Mouse (Mus musculus) midbrain, postnatal 0 days (tissue): ENCODE data around the gene Snx32. TPM values are rescaled to one million over a fixed set of nuclear protein-coding genes. Genes with fewer than 3 reads are reported as not detected.

ENCODE experiments used
- ATAC-seq: fragments of 200-750 bp; cut with Nextera tagmentation; 2 replicates; pipeline ENCODE4 v1.8.0; 2017; ENCODE audit warnings: moderate number of reproducible peaks, mild to moderate bottlenecking, moderate TSS enrichment, moderate library complexity; ENCODE audit not compliant: low FRiP score
- DNase-seq: peaks from one replicate; pipeline ENCODE4 v3.0.0-alpha.2; 2015; ENCODE audit warnings: low spot score
- H3K27ac ChIP-seq: fragments of 300-500 bp; sonication (generic); 2 replicates; pipeline ENCODE4 v1.5.1; 2014; ENCODE audit warnings: low read depth, mild to moderate bottlenecking, low read length, mixed read lengths
- H3K27me3 ChIP-seq: fragments of 300-500 bp; sonication (generic); 2 replicates; pipeline ENCODE4 v1.6.1; 2014; ENCODE audit warnings: low read length, control low read depth, mixed read lengths; ENCODE audit not compliant: insufficient read depth
- H3K36me3 ChIP-seq: fragments of 300-500 bp; sonication (generic); 2 replicates; pipeline ENCODE4 v1.6.1; 2014; ENCODE audit warnings: low read length, control low read depth, mixed read lengths; ENCODE audit not compliant: insufficient read depth
- H3K4me1 ChIP-seq: fragments of 300-500 bp; sonication (generic); 2 replicates; pipeline ENCODE4 v1.6.1; 2014; ENCODE audit warnings: mild to moderate bottlenecking, control low read depth, antibody characterized with exemption, low read length, mixed read lengths; ENCODE audit not compliant: insufficient read depth
- H3K4me2 ChIP-seq: fragments of 300-500 bp; sonication (generic); 2 replicates; pipeline ENCODE4 v1.6.1; 2014; ENCODE audit warnings: low read depth, mild to moderate bottlenecking, low read length, mixed read lengths; ENCODE audit not compliant: poor library complexity, severe bottlenecking
- H3K4me3 ChIP-seq: fragments of 300-500 bp; sonication (generic); 2 replicates; pipeline ENCODE4 v1.5.1; 2014; ENCODE audit warnings: low read depth, mild to moderate bottlenecking, low read length, moderate library complexity
- H3K9ac ChIP-seq: fragments of 300-500 bp; sonication (generic); replicated peaks from 2 replicates; pipeline ENCODE4 v1.6.1; 2014; ENCODE audit warnings: mild to moderate bottlenecking, low read length, moderate library complexity, mixed read lengths; ENCODE audit not compliant: poor library complexity, severe bottlenecking
- H3K9me3 ChIP-seq: fragments of 300-500 bp; sonication (generic); 2 replicates; pipeline ENCODE4 v1.6.1; 2016; ENCODE audit warnings: low read length, control low read depth
- CTCF ChIP-seq: IDR thresholded peaks from 2 replicates; pipeline ENCODE4 v1.5.1; 2016; ENCODE audit warnings: antibody characterized with exemption, mild to moderate bottlenecking
- WGBS: fragments of 180-500 bp; shearing (Covaris S2); extraction: QIAGEN DNeasy Blood & Tissue Kit; methylation state at CpG from one replicate; pipeline ENCODE4 v1.1.7; 2014; 5-methylcytosine and 5-hydroxymethylcytosine counted together
- polyA plus RNA-seq: library from polyadenylated mRNA; unstranded; fragments of >200 nt; fragmentation: Nextera tagmentation; extraction: Ambion mirVana; gene quantifications from 2 replicates; pipeline ENCODE4 v1.2.1, GENCODE M21; 2015
- total RNA-seq: library from RNA; depleted of rRNA; stranded (reverse); fragments of >200 nt; gene quantifications from 2 replicates; pipeline ENCODE4 v1.2.3, GENCODE M21; 2014; rRNA removed

Gene Snx32
- total and polyA plus RNA-seq, 2 experiments from 2014 or later = 86.2 to 88.7 TPM

GRCm38 (mm10) chr19:5445747-5446146 lies 64.6 kb downstream of the Snx32 start:
- Histone ChIP-seq H3K4me1 (0 out of 2 replicates have a peak, but pooled peaks cover 4% of the 10 kb centered on the region), H3K36me3 (no peaks in the 10 kb centered on the region), H3K27me3 (peaks cover 44% of the 10 kb centered on the region), H3K4me2 (no peak overlapping the region), H3K27ac (no peak overlapping the region), H3K9ac (no peak overlapping the region), H3K4me3 (no peak overlapping the region), H3K9me3 (no peaks in the 10 kb centered on the region)
- WGBS = 95% methylated on average over 5 of the region's 5 CpGs
- no peak for DNase-seq
- ATAC-seq = no peak
- no peak for TF ChIP-seq CTCF

- 0 out of 2 replicates have a peak, but pooled peaks cover 4% of the 10 kb centered on the region for H3K4me1 ChIP-seq
- no peaks in the 10 kb centered on the region for H3K36me3 ChIP-seq
- no peak for ATAC-seq
- no peak overlapping the region for H3K4me2 ChIP-seq
- no peak for TF ChIP-seq CTCF
- H3K27me3 ChIP-seq = peaks cover 40% of the 10 kb centered on the region
- H3K27ac ChIP-seq = no peak overlapping the region
- WGBS = 44% methylated on average over 7 of the region's 7 CpGs
- H3K9ac ChIP-seq = no peak overlapping the region
- no peak overlapping the region for H3K4me3 ChIP-seq
- no peak for DNase-seq
- no peaks in the 10 kb centered on the region for H3K9me3 ChIP-seq
These were observed 65.4 kb downstream of the Snx32 start for GRCm38 (mm10) chr19:5444954-5445353.

- H3K4me2 ChIP-seq = no peak overlapping the region
- ATAC-seq = no peak
- no peak overlapping the region for H3K4me3 ChIP-seq
- peaks cover 35% of the 10 kb centered on the region for H3K27me3 ChIP-seq
- DNase-seq = no peak
- 0 out of 2 replicates have a peak, but pooled peaks cover 4% of the 10 kb centered on the region for H3K4me1 ChIP-seq
- WGBS = 74% methylated on average over 9 of the region's 9 CpGs
- TF ChIP-seq CTCF = no peak
- H3K9me3 ChIP-seq = no peaks in the 10 kb centered on the region
- H3K36me3 ChIP-seq = no peaks in the 10 kb centered on the region
- no peak overlapping the region for H3K9ac ChIP-seq
- H3K27ac ChIP-seq = no peak overlapping the region
These were observed 65.9 kb downstream of the Snx32 start for GRCm38 (mm10) chr19:5444371-5444908.

Other genes with a start within 250 kb of the Snx32 start
Only the 30 nearest of the 31 such genes appear.
- 270 and 283 TPM in 2 replicates for gene Sf3b2, start 215.1 kb downstream of the Snx32 start, total RNA-seq
- 312 and 315 TPM in 2 replicates for gene Sf3b2, start 215.1 kb downstream of the Snx32 start, polyA plus RNA-seq
- 27.4 and 29.2 TPM in 2 replicates for gene Gal3st3, start 212.2 kb downstream of the Snx32 start, total RNA-seq
- 40.8 and 41.4 TPM in 2 replicates for gene Gal3st3, start 212.2 kb downstream of the Snx32 start, polyA plus RNA-seq
- not detected in 2 replicates for gene Catsper1, start 174.8 kb downstream of the Snx32 start, total RNA-seq
- gene Catsper1, start 174.8 kb downstream of the Snx32 start, polyA plus RNA-seq = not detected in 2 replicates
- 0.82 and 1.1 TPM in 2 replicates for gene Cst6, start 161.0 kb downstream of the Snx32 start, total RNA-seq
- gene Cst6, start 161.0 kb downstream of the Snx32 start, polyA plus RNA-seq = 13.1 and 14.9 TPM in 2 replicates
- gene Eif1ad, start 143.8 kb downstream of the Snx32 start, total RNA-seq = 26.0 and 33.4 TPM in 2 replicates
- gene Eif1ad, start 143.8 kb downstream of the Snx32 start, polyA plus RNA-seq = 43.0 and 50.3 TPM in 2 replicates
- 72.9 and 79.6 TPM in 2 replicates for gene Banf1, start 143.4 kb downstream of the Snx32 start, total RNA-seq
- gene Banf1, start 143.4 kb downstream of the Snx32 start, polyA plus RNA-seq = 310 and 313 TPM in 2 replicates
- 28.9 and 37.0 TPM in 2 replicates for gene Sart1, start 121.8 kb downstream of the Snx32 start, total RNA-seq
- 43.4 and 51.0 TPM in 2 replicates for gene Sart1, start 121.8 kb downstream of the Snx32 start, polyA plus RNA-seq
- not detected in 2 replicates for gene Tsga10ip, start 108.0 kb downstream of the Snx32 start, total RNA-seq
- 0.10 TPM in 1 of 2 replicates, not detected in the other for gene Tsga10ip, start 108.0 kb downstream of the Snx32 start, polyA plus RNA-seq
- 187 and 203 TPM in 2 replicates for gene Drap1, start 85.6 kb downstream of the Snx32 start, total RNA-seq
- 332 and 342 TPM in 2 replicates for gene Drap1, start 85.6 kb downstream of the Snx32 start, polyA plus RNA-seq
- gene AI837181, start 85.4 kb downstream of the Snx32 start, total RNA-seq = 73.2 and 98.8 TPM in 2 replicates
- gene AI837181, start 85.4 kb downstream of the Snx32 start, polyA plus RNA-seq = 74.1 and 85.2 TPM in 2 replicates
- 0.11 TPM in 1 of 2 replicates, not detected in the other for gene Fosl1, start 63.0 kb downstream of the Snx32 start, total RNA-seq
- not detected in 2 replicates for gene Fosl1, start 63.0 kb downstream of the Snx32 start, polyA plus RNA-seq
- gene Ccdc85b, start 52.6 kb downstream of the Snx32 start, total RNA-seq = 14.3 and 19.4 TPM in 2 replicates
- 15.4 and 15.6 TPM in 2 replicates for gene Ccdc85b, start 52.6 kb downstream of the Snx32 start, polyA plus RNA-seq
- gene Fibp, start 49.9 kb downstream of the Snx32 start, total RNA-seq = 91.4 and 122 TPM in 2 replicates
- gene Fibp, start 49.9 kb downstream of the Snx32 start, polyA plus RNA-seq = 174 and 191 TPM in 2 replicates
- gene Ctsw, start 42.0 kb downstream of the Snx32 start, total RNA-seq = 0.33 and 0.94 TPM in 2 replicates
- gene Ctsw, start 42.0 kb downstream of the Snx32 start, polyA plus RNA-seq = 1.5 and 1.9 TPM in 2 replicates
- gene Efemp2, start 36.6 kb downstream of the Snx32 start, total RNA-seq = 32.9 and 33.7 TPM in 2 replicates
- 35.2 and 36.1 TPM in 2 replicates for gene Efemp2, start 36.6 kb downstream of the Snx32 start, polyA plus RNA-seq
- 60.9 and 87.3 TPM in 2 replicates for gene Mus81, start 22.1 kb downstream of the Snx32 start, total RNA-seq
- gene Mus81, start 22.1 kb downstream of the Snx32 start, polyA plus RNA-seq = 27.9 and 30.4 TPM in 2 replicates
- gene Cfl1, start 20.1 kb downstream of the Snx32 start, total RNA-seq = 1,453 and 1,672 TPM in 2 replicates
- gene Cfl1, start 20.1 kb downstream of the Snx32 start, polyA plus RNA-seq = 3,482 and 3,602 TPM in 2 replicates
- 3.2 and 7.3 TPM in 2 replicates for gene 1700020D05Rik, start 6.8 kb downstream of the Snx32 start, total RNA-seq
- 0.20 TPM in 1 of 2 replicates, not detected in the other for gene 1700020D05Rik, start 6.8 kb downstream of the Snx32 start, polyA plus RNA-seq
- gene Ovol1, start 50.1 kb upstream of the Snx32 start, total RNA-seq = 0.27 TPM in 1 of 2 replicates, not detected in the other
- gene Ovol1, start 50.1 kb upstream of the Snx32 start, polyA plus RNA-seq = 0.05 TPM in 1 of 2 replicates, not detected in the other
- gene Ap5b1, start 57.5 kb upstream of the Snx32 start, total RNA-seq = 12.8 and 14.5 TPM in 2 replicates
- 1.9 and 2.2 TPM in 2 replicates for gene Ap5b1, start 57.5 kb upstream of the Snx32 start, polyA plus RNA-seq
- gene Rnaseh2c, start 91.3 kb upstream of the Snx32 start, total RNA-seq = 19.8 and 27.1 TPM in 2 replicates
- 43.1 and 50.9 TPM in 2 replicates for gene Rnaseh2c, start 91.3 kb upstream of the Snx32 start, polyA plus RNA-seq
- 126 and 150 TPM in 2 replicates for gene Kat5, start 99.7 kb upstream of the Snx32 start, total RNA-seq
- gene Kat5, start 99.7 kb upstream of the Snx32 start, polyA plus RNA-seq = 73.9 and 76.8 TPM in 2 replicates
- gene Rela, start 126.9 kb upstream of the Snx32 start, total RNA-seq = 30.3 and 34.8 TPM in 2 replicates
- gene Rela, start 126.9 kb upstream of the Snx32 start, polyA plus RNA-seq = 30.8 and 31.8 TPM in 2 replicates
- 26.1 and 36.0 TPM in 2 replicates for gene Sipa1, start 153.2 kb upstream of the Snx32 start, total RNA-seq
- 18.1 and 19.9 TPM in 2 replicates for gene Sipa1, start 153.2 kb upstream of the Snx32 start, polyA plus RNA-seq
- gene Map3k11, start 178.2 kb upstream of the Snx32 start, total RNA-seq = 18.3 and 24.0 TPM in 2 replicates
- gene Map3k11, start 178.2 kb upstream of the Snx32 start, polyA plus RNA-seq = 9.6 and 10.6 TPM in 2 replicates
- gene Pcnx3, start 178.4 kb upstream of the Snx32 start, total RNA-seq = 95.5 and 103 TPM in 2 replicates
- gene Pcnx3, start 178.4 kb upstream of the Snx32 start, polyA plus RNA-seq = 18.4 and 19.1 TPM in 2 replicates
- gene Kcnk7, start 193.8 kb upstream of the Snx32 start, total RNA-seq = not detected in 2 replicates
- gene Kcnk7, start 193.8 kb upstream of the Snx32 start, polyA plus RNA-seq = 0.47 and 0.49 TPM in 2 replicates
- gene Ehbp1l1, start 215.8 kb upstream of the Snx32 start, total RNA-seq = 25.6 and 26.3 TPM in 2 replicates
- gene Ehbp1l1, start 215.8 kb upstream of the Snx32 start, polyA plus RNA-seq = 65.2 and 65.4 TPM in 2 replicates
- gene Fam89b, start 219.1 kb upstream of the Snx32 start, total RNA-seq = 161 and 178 TPM in 2 replicates
- gene Fam89b, start 219.1 kb upstream of the Snx32 start, polyA plus RNA-seq = 126 TPM in 2 replicates
- 28.8 and 29.3 TPM in 2 replicates for gene Ltbp3, start 230.4 kb upstream of the Snx32 start, total RNA-seq
- 9.1 and 12.8 TPM in 2 replicates for gene Ltbp3, start 230.4 kb upstream of the Snx32 start, polyA plus RNA-seq